Mouse (Mus musculus): ENCODE measurements around the gene Klf7. TPM values are rescaled to one million over a fixed set of nuclear protein-coding genes. Genes with fewer than 3 reads are reported as not detected.
A peak's percentile ranks its signal among the peaks of the same experiment; 100 is the strongest.

The Klf7 gene
- polyA plus RNA-seq, 1 experiment from 2014 or later = 13.5 TPM

- Histone ChIP-seq H3K4me1 (replicated peaks) (peaks cover 36% of the 10 kb centered on the region), H3K27me3 (replicated peaks) (no peaks in the 10 kb centered on the region), H3K9ac (no peak overlapping the region), H3K4me2 (no peak overlapping the region), H3K9me3 (replicated peaks) (no peaks in the 10 kb centered on the region), H3K4me3 (no peak overlapping the region), H3K36me3 (peaks cover 12% of the 10 kb centered on the region), H3K27ac (ENCODE audit: poor library complexity, severe bottlenecking) (no peak overlapping the region)
- no peak for ATAC-seq (ENCODE audit: insufficient number of reproducible peaks, low FRiP score)
- 76% methylated on average over 3 of the region's 3 CpGs for WGBS
These were observed 17.4 kb downstream of the Klf7 start for GRCm38 (mm10) chr1:64104665-64105064.

DNA sequence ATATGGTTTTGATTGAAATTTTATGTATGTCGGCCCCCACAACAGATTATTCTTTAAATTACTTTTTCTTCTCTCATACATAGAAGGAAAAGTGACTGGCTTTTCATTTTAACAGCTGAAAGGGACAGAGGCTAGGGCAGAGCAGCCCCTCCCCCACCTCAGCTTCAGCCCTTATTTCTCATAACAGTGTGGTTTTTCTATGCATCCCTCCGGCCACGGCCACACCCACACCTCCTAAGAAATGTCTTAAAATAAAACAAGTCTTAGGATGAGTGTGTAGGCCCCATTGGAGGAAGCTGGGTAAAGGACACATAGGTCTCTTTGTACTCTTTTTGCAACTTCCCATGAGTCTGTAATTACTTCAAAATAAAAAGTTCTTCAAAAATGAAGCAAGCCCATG lies 20.8 kb downstream of the Klf7 start:
- no peak overlapping the region for H3K27ac ChIP-seq (ENCODE audit: poor library complexity, severe bottlenecking)
- H3K4me1 ChIP-seq (replicated peaks) = peaks cover 56% of the 10 kb centered on the region
- no peaks in the 10 kb centered on the region for H3K9me3 ChIP-seq (replicated peaks)
- ATAC-seq (ENCODE audit: insufficient number of reproducible peaks, low FRiP score) = no peak
- 69% methylated on average over 3 of the region's 3 CpGs for WGBS
- H3K9ac ChIP-seq = no peak overlapping the region
- H3K4me2 ChIP-seq = no peak overlapping the region
- no peak overlapping the region for H3K4me3 ChIP-seq
- H3K36me3 ChIP-seq = peaks cover 12% of the 10 kb centered on the region
- H3K27me3 ChIP-seq (replicated peaks) = no peaks in the 10 kb centered on the region

- ATAC-seq (ENCODE audit: insufficient number of reproducible peaks, low FRiP score) = no peak
- H3K4me2 ChIP-seq = no peak overlapping the region
- no peak overlapping the region for H3K4me3 ChIP-seq
- peaks cover 1% of the 10 kb centered on the region; the same call in 1 of the 2 replicates for H3K36me3 ChIP-seq
- H3K4me1 ChIP-seq (replicated peaks) = peaks cover 38% of the 10 kb centered on the region
- 50% methylated on average over 4 of the region's 4 CpGs for WGBS
- H3K9ac ChIP-seq = no peak overlapping the region
- no peak overlapping the region for H3K27ac ChIP-seq (ENCODE audit: poor library complexity, severe bottlenecking)
- H3K9me3 ChIP-seq (replicated peaks) = no peaks in the 10 kb centered on the region
- H3K27me3 ChIP-seq (replicated peaks) = no peaks in the 10 kb centered on the region
These were observed 23.3 kb downstream of the Klf7 start for GRCm38 (mm10) chr1:64098800-64099199.

DNA sequence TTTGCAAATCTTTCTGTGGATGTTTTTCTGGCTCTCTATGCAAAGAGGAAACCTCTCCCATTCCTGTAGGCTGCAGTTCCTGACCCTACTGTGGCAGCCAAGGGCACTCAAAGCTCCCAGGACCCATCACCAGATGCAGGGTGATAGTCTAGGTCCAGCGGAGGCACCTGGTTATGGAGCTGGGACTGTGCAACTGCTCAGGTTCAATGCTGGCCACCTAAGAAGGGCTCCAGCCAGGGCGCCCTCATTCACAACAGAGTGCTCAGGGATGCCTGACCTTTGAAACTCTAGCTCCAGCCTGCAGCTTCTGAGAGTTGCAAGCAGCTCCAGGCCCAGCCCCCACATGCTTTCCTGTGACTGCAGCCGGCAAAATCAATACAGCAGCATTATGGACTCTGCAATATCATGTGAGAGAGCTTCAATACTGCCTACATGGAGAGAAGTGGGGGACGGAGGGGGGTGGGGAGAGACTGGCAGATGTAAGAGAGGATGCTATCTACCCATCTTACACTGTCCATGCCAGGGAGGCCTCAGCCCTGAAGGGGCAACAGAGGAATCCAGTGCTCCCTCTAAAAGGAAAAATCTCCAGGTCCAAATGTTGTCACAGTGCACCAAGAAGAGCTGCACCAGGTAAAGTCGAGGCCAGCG lies 24.3 kb downstream of the Klf7 start:
- WGBS = 61% methylated on average over 6 of the region's 6 CpGs
- Histone ChIP-seq H3K4me3 (no peak overlapping the region), H3K36me3 (no peaks in the 10 kb centered on the region; the same call in 1 of the 2 replicates), H3K4me2 (0 out of 2 replicates have a peak overlapping the region, but pooled peaks have one; percentile 11), H3K9me3 (replicated peaks) (no peaks in the 10 kb centered on the region), H3K27ac (ENCODE audit: poor library complexity, severe bottlenecking) (peak overlapping the region; percentile 6; the same call in 1 of the 2 replicates), H3K4me1 (replicated peaks) (peaks cover 38% of the 10 kb centered on the region), H3K27me3 (replicated peaks) (no peaks in the 10 kb centered on the region), H3K9ac (no peak overlapping the region)
- no peak for ATAC-seq (ENCODE audit: insufficient number of reproducible peaks, low FRiP score)

DNA sequence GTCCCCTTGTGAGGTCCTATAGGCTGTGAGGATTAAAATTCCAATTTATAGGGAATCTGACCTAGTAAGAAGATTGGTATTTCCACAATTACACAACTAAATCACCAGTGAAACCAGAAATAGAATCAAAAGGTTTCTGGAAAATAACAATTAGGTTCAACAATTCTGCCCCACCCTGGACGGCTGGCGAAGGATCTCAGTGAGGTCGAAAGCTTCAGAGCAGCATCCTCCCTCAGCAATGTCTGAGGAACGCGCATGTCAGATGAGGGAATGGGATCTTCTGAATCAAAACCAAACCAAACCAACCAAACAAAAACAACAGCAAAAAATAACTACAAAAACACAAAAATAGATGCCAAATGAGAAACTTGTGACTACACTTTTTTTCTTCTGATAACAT lies 29.1 kb downstream of the Klf7 start:
- Histone ChIP-seq H3K36me3 (peaks cover 3% of the 10 kb centered on the region; the same call in 1 of the 2 replicates), H3K27me3 (replicated peaks) (no peaks in the 10 kb centered on the region), H3K4me3 (no peak overlapping the region), H3K27ac (ENCODE audit: poor library complexity, severe bottlenecking) (no peak overlapping the region), H3K9ac (no peak overlapping the region), H3K9me3 (replicated peaks) (no peaks in the 10 kb centered on the region), H3K4me2 (no peak overlapping the region), H3K4me1 (replicated peaks) (peaks cover 32% of the 10 kb centered on the region)
- ATAC-seq (ENCODE audit: insufficient number of reproducible peaks, low FRiP score) = no peak
- 85% methylated on average over 5 of the region's 5 CpGs for WGBS

DNA sequence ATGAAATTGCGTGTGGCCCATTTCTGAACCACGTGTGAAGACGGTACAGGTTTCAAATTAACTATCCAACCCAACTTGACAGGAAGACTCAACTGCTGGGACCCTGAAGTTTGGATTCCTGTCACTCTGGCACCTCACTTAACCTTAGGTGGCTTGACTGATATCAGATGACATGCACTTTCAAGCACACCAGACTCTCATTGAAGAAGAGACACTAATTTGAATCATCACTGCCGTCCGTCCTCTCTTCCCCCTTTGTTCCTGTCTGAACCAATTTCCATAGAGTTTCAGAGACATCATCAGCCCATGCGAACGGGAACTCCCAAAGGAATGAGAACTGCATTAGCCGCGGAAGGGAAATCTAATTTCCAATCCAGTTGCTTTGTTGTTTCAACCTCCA lies 30.5 kb downstream of the Klf7 start:
- Histone ChIP-seq H3K27ac (ENCODE audit: poor library complexity, severe bottlenecking) (no peak overlapping the region), H3K36me3 (peaks cover 3% of the 10 kb centered on the region; the same call in 1 of the 2 replicates), H3K27me3 (replicated peaks) (no peaks in the 10 kb centered on the region), H3K4me1 (replicated peaks) (peaks cover 24% of the 10 kb centered on the region), H3K9me3 (replicated peaks) (no peaks in the 10 kb centered on the region), H3K4me3 (no peak overlapping the region), H3K4me2 (no peak overlapping the region), H3K9ac (no peak overlapping the region)
- ATAC-seq (ENCODE audit: insufficient number of reproducible peaks, low FRiP score) = no peak
- 84% methylated on average over 9 of the region's 9 CpGs for WGBS

GRCm38 (mm10) chr1:64090566-64090965 lies 31.5 kb downstream of the Klf7 start:
- Histone ChIP-seq H3K27ac (ENCODE audit: poor library complexity, severe bottlenecking) (no peak overlapping the region), H3K9ac (no peak overlapping the region), H3K9me3 (replicated peaks) (no peaks in the 10 kb centered on the region), H3K4me3 (no peak overlapping the region), H3K4me2 (no peak overlapping the region), H3K4me1 (replicated peaks) (peaks cover 22% of the 10 kb centered on the region), H3K27me3 (replicated peaks) (no peaks in the 10 kb centered on the region), H3K36me3 (peaks cover 3% of the 10 kb centered on the region; the same call in 1 of the 2 replicates)
- WGBS = 82% methylated on average over 5 of the region's 5 CpGs
- ATAC-seq (ENCODE audit: insufficient number of reproducible peaks, low FRiP score) = no peak

GRCm38 (mm10) chr1:64089691-64090090 lies 32.4 kb downstream of the Klf7 start:
- H3K4me3 ChIP-seq = no peak overlapping the region
- ATAC-seq (ENCODE audit: insufficient number of reproducible peaks, low FRiP score) = no peak
- H3K9ac ChIP-seq = no peak overlapping the region
- H3K4me1 ChIP-seq (replicated peaks) = peaks cover 23% of the 10 kb centered on the region
- peaks cover 3% of the 10 kb centered on the region; the same call in 1 of the 2 replicates for H3K36me3 ChIP-seq
- no peak overlapping the region for H3K4me2 ChIP-seq
- no peaks in the 10 kb centered on the region for H3K9me3 ChIP-seq (replicated peaks)
- no peak overlapping the region for H3K27ac ChIP-seq (ENCODE audit: poor library complexity, severe bottlenecking)
- WGBS = 81% methylated on average over 1 of the region's 1 CpGs
- H3K27me3 ChIP-seq (replicated peaks) = no peaks in the 10 kb centered on the region

DNA sequence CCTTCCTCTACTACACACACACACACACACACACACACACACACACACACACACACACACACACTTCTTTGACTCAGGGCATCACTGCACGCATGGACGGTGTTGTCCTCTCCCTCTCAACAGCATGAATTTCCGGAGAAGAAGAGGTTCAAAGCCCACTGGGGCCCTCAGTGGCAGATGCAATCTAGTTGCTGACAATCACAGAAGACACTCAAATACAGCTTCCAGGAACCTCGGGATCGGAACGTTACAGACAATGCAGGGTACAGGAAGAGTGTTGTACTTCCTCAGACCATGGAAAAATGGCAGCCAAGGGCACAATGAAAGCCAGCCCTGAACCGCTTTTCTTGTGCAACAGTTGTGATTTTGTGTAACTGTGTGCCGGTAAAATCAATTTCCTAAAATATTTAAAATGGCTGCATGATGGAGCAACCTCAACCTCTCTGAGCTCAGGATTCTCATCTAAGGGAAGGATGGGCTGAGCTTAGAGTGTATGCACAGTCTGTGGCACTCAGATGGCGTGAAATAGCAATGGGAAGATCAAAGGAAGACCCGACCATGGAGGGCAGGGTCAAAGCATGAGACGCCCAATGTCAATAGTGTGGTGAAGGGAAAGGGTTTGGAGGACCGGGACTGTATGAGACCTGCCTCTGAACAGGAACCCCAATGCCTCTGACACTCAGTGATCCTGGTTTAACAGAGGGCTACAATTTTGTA lies 33.3 kb downstream of the Klf7 start:
- Histone ChIP-seq H3K27me3 (replicated peaks) (no peaks in the 10 kb centered on the region), H3K36me3 (peaks cover 3% of the 10 kb centered on the region; the same call in 1 of the 2 replicates), H3K4me1 (replicated peaks) (peaks cover 31% of the 10 kb centered on the region), H3K27ac (ENCODE audit: poor library complexity, severe bottlenecking) (peak overlapping the region; percentile 49), H3K4me2 (peak overlapping the region; percentile 19), H3K9me3 (replicated peaks) (no peaks in the 10 kb centered on the region), H3K9ac (0 out of 2 replicates have a peak overlapping the region, but pooled peaks have one; percentile 0), H3K4me3 (0 out of 2 replicates have a peak overlapping the region, but pooled peaks have one; percentile 8)
- peak; percentile 18; the same call in 1 of the 2 replicates for ATAC-seq (ENCODE audit: insufficient number of reproducible peaks, low FRiP score)
- 60% methylated on average over 12 of the region's 12 CpGs for WGBS

- 38% methylated on average over 17 of the region's 17 CpGs for WGBS
These were observed 34.2 kb downstream of the Klf7 start for GRCm38 (mm10) chr1:64087657-64088603.

More at GRCm38 (mm10) chr1:64087657-64088603, 34.2 kb downstream of the Klf7 start:
- Histone ChIP-seq H3K36me3 (peaks cover 3% of the 10 kb centered on the region; the same call in 1 of the 2 replicates), H3K4me2 (peak overlapping the region; percentile 19), H3K4me3 (0 out of 2 replicates have a peak overlapping the region, but pooled peaks have one; percentile 8), H3K4me1 (replicated peaks) (peaks cover 33% of the 10 kb centered on the region), H3K9me3 (replicated peaks) (no peaks in the 10 kb centered on the region), H3K9ac (0 out of 2 replicates have a peak overlapping the region, but pooled peaks have one; percentile 0), H3K27me3 (replicated peaks) (no peaks in the 10 kb centered on the region), H3K27ac (ENCODE audit: poor library complexity, severe bottlenecking) (peak overlapping the region; percentile 49)
- peak; percentile 77 for ATAC-seq (ENCODE audit: insufficient number of reproducible peaks, low FRiP score)
